Mouse (Mus musculus) kidney, embryonic 14.5 days (tissue): ENCODE measurements at regions not wholly inside any gene's neighbourhood (a gene's known extent, or its start where the extent isn't known, plus 50 kb on each side); places are given as distances from the start of the nearest gene placed in this dataset.

Source experiments
- ATAC-seq: fragments of 200-750 bp; cut with Nextera tagmentation; 2 replicates; pipeline ENCODE4 v1.8.0; 2017; ENCODE audit warnings: moderate number of reproducible peaks, mild to moderate bottlenecking, moderate TSS enrichment, moderate library complexity; ENCODE audit not compliant: low FRiP score, low TSS enrichment
- H3K27ac ChIP-seq: fragments of 300-500 bp; sonication (generic); 2 replicates; pipeline ENCODE4 v1.5.1; 2014; ENCODE audit warnings: low read depth, mild to moderate bottlenecking, low read length, moderate library complexity, mixed read lengths
- H3K27me3 ChIP-seq: fragments of 300-500 bp; sonication (generic); 2 replicates; pipeline ENCODE4 v1.6.1; 2014; ENCODE audit warnings: mild to moderate bottlenecking, low read length; ENCODE audit not compliant: control insufficient read depth, insufficient read depth
- H3K36me3 ChIP-seq: fragments of 300-500 bp; sonication (generic); 2 replicates; pipeline ENCODE4 v1.6.1; 2014; ENCODE audit warnings: low read length, mixed read lengths; ENCODE audit not compliant: control insufficient read depth, insufficient read depth
- H3K4me1 ChIP-seq: fragments of 300-500 bp; sonication (generic); 2 replicates; pipeline ENCODE4 v1.6.1; 2014; ENCODE audit warnings: low read length, mixed read lengths; ENCODE audit not compliant: control insufficient read depth, insufficient read depth
- H3K4me2 ChIP-seq: fragments of 300-500 bp; sonication (generic); replicated peaks from 2 replicates; pipeline ENCODE4 v1.6.1; 2014; ENCODE audit warnings: low read depth, mild to moderate bottlenecking, low read length
- H3K4me3 ChIP-seq: fragments of 300-500 bp; sonication (generic); 2 replicates; pipeline ENCODE4 v1.5.1; 2014; ENCODE audit warnings: mild to moderate bottlenecking, low read length
- H3K9ac ChIP-seq: fragments of 300-500 bp; sonication (generic); 2 replicates; pipeline ENCODE4 v1.6.1; 2014; ENCODE audit warnings: low read depth, mild to moderate bottlenecking, low read length, moderate library complexity
- H3K9me3 ChIP-seq: fragments of 300-500 bp; sonication (generic); 2 replicates; pipeline ENCODE4 v1.6.1; 2016; ENCODE audit warnings: low read length; ENCODE audit not compliant: control insufficient read depth
- WGBS: fragments of 180-500 bp; shearing (Covaris S2); extraction: QIAGEN DNeasy Blood & Tissue Kit; methylation state at CpG from one replicate; pipeline ENCODE4 v1.1.7; 2014; 5-methylcytosine and 5-hydroxymethylcytosine counted together

GRCm38 (mm10) chr1:149556381-149556780 lies 404.7 kb downstream of the Pla2g4a start:
- Histone ChIP-seq H3K4me2 (no peak overlapping the region), H3K36me3 (no peaks in the 10 kb centered on the region), H3K9ac (no peak overlapping the region), H3K27me3 (no peaks in the 10 kb centered on the region), H3K27ac (no peak overlapping the region), H3K4me3 (no peak overlapping the region), H3K9me3 (no peaks in the 10 kb centered on the region), H3K4me1 (no peaks in the 10 kb centered on the region)
- WGBS: 52% methylated on average over 8 of the region's 8 CpGs
- ATAC-seq: no peak; the same call in 1 of the 2 replicates

GRCm38 (mm10) chr1:149555355-149556007 lies 405.6 kb downstream of the Pla2g4a start:
- H3K4me3 ChIP-seq: no peak overlapping the region
- no peak overlapping the region for H3K27ac ChIP-seq
- ATAC-seq: 0 out of 2 replicates have a peak, but pooled peaks have one; percentile 60
- H3K27me3 ChIP-seq: no peaks in the 10 kb centered on the region
- H3K4me1 ChIP-seq: no peaks in the 10 kb centered on the region
- no peaks in the 10 kb centered on the region for H3K36me3 ChIP-seq
- no peaks in the 10 kb centered on the region for H3K9me3 ChIP-seq
- H3K9ac ChIP-seq: no peak overlapping the region
- 78% methylated on average over 6 of the region's 6 CpGs for WGBS
- H3K4me2 ChIP-seq: no peak overlapping the region

GRCm38 (mm10) chr1:149546076-149546475 lies 415.0 kb downstream of the Pla2g4a start:
- no peaks in the 10 kb centered on the region for H3K9me3 ChIP-seq
- no peaks in the 10 kb centered on the region for H3K4me1 ChIP-seq
- no peaks in the 10 kb centered on the region for H3K36me3 ChIP-seq
- no peak for ATAC-seq
- no peak overlapping the region for H3K27ac ChIP-seq
- no peak overlapping the region for H3K4me2 ChIP-seq
- 81% methylated on average over 3 of the region's 3 CpGs for WGBS
- H3K9ac ChIP-seq: no peak overlapping the region
- no peak overlapping the region for H3K4me3 ChIP-seq
- H3K27me3 ChIP-seq: no peaks in the 10 kb centered on the region

- 54% methylated on average over 2 of the region's 2 CpGs for WGBS
Observed at GRCm38 (mm10) chr1:149541386-149541785, 419.7 kb downstream of the Pla2g4a start.

GRCm38 (mm10) chr1:149533651-149534050 lies 427.4 kb downstream of the Pla2g4a start:
- H3K9me3 ChIP-seq: no peaks in the 10 kb centered on the region
- ATAC-seq: no peak
- no peaks in the 10 kb centered on the region for H3K36me3 ChIP-seq
- WGBS: 87% methylated on average over 3 of the region's 3 CpGs
- no peaks in the 10 kb centered on the region for H3K27me3 ChIP-seq
- no peak overlapping the region for H3K9ac ChIP-seq
- H3K4me2 ChIP-seq: no peak overlapping the region
- H3K4me3 ChIP-seq: no peak overlapping the region
- H3K4me1 ChIP-seq: no peaks in the 10 kb centered on the region
- no peak overlapping the region for H3K27ac ChIP-seq

More at GRCm38 (mm10) chr1:149541386-149541785, 419.7 kb downstream of the Pla2g4a start:
- no peak overlapping the region for H3K4me3 ChIP-seq
- ATAC-seq: no peak
- H3K9me3 ChIP-seq: no peaks in the 10 kb centered on the region
- H3K4me2 ChIP-seq: no peak overlapping the region
- no peaks in the 10 kb centered on the region for H3K27me3 ChIP-seq
- no peaks in the 10 kb centered on the region for H3K4me1 ChIP-seq
- H3K36me3 ChIP-seq: no peaks in the 10 kb centered on the region
- no peak overlapping the region for H3K27ac ChIP-seq
- no peak overlapping the region for H3K9ac ChIP-seq
